Mouse (Mus musculus) midbrain, embryonic 13.5 days (tissue): ENCODE measurements around the gene Psmg4. TPM values are rescaled to one million over a fixed set of nuclear protein-coding genes. Genes with fewer than 3 reads are reported as not detected.

Experiments used
- ATAC-seq: fragments of 200-750 bp; cut with Nextera tagmentation; 2 replicates; pipeline ENCODE4 v1.8.0; 2017; ENCODE audit warnings: mild to moderate bottlenecking, moderate TSS enrichment, moderate library complexity
- H3K27ac ChIP-seq: fragments of 300-500 bp; sonication (generic); 2 replicates; pipeline ENCODE4 v1.5.1; 2015; ENCODE audit warnings: inconsistent platforms, mild to moderate bottlenecking, moderate library complexity
- H3K27me3 ChIP-seq: fragments of 300-500 bp; sonication (generic); 2 replicates; pipeline ENCODE4 v1.6.1; 2015; ENCODE audit warnings: mild to moderate bottlenecking, inconsistent platforms
- H3K36me3 ChIP-seq: fragments of 300-500 bp; sonication (generic); 2 replicates; pipeline ENCODE4 v1.6.1; 2015; ENCODE audit warnings: mild to moderate bottlenecking, inconsistent platforms
- H3K4me1 ChIP-seq: fragments of 300-500 bp; sonication (generic); replicated peaks from 2 replicates; pipeline ENCODE4 v1.6.1; 2015; ENCODE audit warnings: inconsistent platforms
- H3K4me2 ChIP-seq: fragments of 300-500 bp; sonication (generic); replicated peaks from 2 replicates; pipeline ENCODE4 v1.6.1; 2015; ENCODE audit warnings: moderate library complexity, mild to moderate bottlenecking, inconsistent platforms
- H3K4me3 ChIP-seq: fragments of 300-500 bp; sonication (generic); replicated peaks from 2 replicates; pipeline ENCODE4 v1.5.1; 2015; ENCODE audit warnings: mild to moderate bottlenecking, inconsistent platforms
- H3K9ac ChIP-seq: fragments of 300-500 bp; sonication (generic); replicated peaks from 2 replicates; pipeline ENCODE4 v1.6.1; 2015; ENCODE audit warnings: mild to moderate bottlenecking, inconsistent platforms
- H3K9me3 ChIP-seq: fragments of 300-500 bp; sonication (generic); 2 replicates; pipeline ENCODE4 v1.6.1; 2016; ENCODE audit warnings: mild to moderate bottlenecking, inconsistent platforms
- WGBS: fragments of 180-500 bp; shearing (Covaris S2); methylation state at CpG from one replicate; pipeline ENCODE4 v1.1.7; 2015; 5-methylcytosine and 5-hydroxymethylcytosine counted together
- polyA plus RNA-seq: library from polyadenylated mRNA; unstranded; fragments of >200 nt; fragmentation: Nextera tagmentation; extraction: Ambion mirVana; gene quantifications from 2 replicates; pipeline ENCODE4 v1.2.1, GENCODE M21; 2015

The Psmg4 gene
- 92.5 and 94.6 TPM in 2 replicates for polyA plus RNA-seq

- peak within 1 kb of the TSS; percentile 70 for H3K9ac ChIP-seq
- no peaks in the 10 kb centered on the region for H3K27me3 ChIP-seq
- H3K27ac ChIP-seq, result peak within 1 kb of the TSS; percentile 90
- H3K36me3 ChIP-seq, result peaks cover 10% of the 10 kb centered on the region
- H3K4me3 ChIP-seq, result peak within 1 kb of the TSS; percentile 68
- ATAC-seq, result peak; percentile 97
- H3K4me1 ChIP-seq, result peaks cover 20% of the 10 kb centered on the region
- WGBS, result 4% methylated on average over 44 of the region's 44 CpGs
- H3K9me3 ChIP-seq, result 0 out of 2 replicates have a peak, but pooled peaks cover 2% of the 10 kb centered on the region
- H3K4me2 ChIP-seq, result peak within 1 kb of the TSS; percentile 65
Measured at GRCm38 (mm10) chr13:34162491-34163303, at the start of gene Psmg4. Gene Psmg4, plus strand, starts transcription at chr13:34162964.

- 85% methylated on average over 3 of the region's 3 CpGs for WGBS
- Histone ChIP-seq H3K27me3 (no peaks in the 10 kb centered on the region), H3K9me3 (no peaks in the 10 kb centered on the region), H3K4me1 (peaks cover 8% of the 10 kb centered on the region; the same call in 1 of the 2 replicates), H3K4me2 (no peak overlapping the region), H3K27ac (no peak overlapping the region), H3K4me3 (no peak overlapping the region), H3K9ac (no peak overlapping the region), H3K36me3 (no peaks in the 10 kb centered on the region)
- ATAC-seq, result no peak
Measured at GRCm38 (mm10) chr13:34113086-34113485, 49.7 kb upstream of the Psmg4 start.

GRCm38 (mm10) chr13:34114654-34115053, 48.1 kb upstream of the Psmg4 start:
- H3K36me3 ChIP-seq, result no peaks in the 10 kb centered on the region
- no peak for ATAC-seq
- peaks cover 4% of the 10 kb centered on the region; the same call in 1 of the 2 replicates for H3K4me1 ChIP-seq
- no peaks in the 10 kb centered on the region for H3K27me3 ChIP-seq
- 88% methylated on average over 4 of the region's 4 CpGs for WGBS
- no peak overlapping the region for H3K4me2 ChIP-seq
- no peak overlapping the region for H3K27ac ChIP-seq
- H3K4me3 ChIP-seq, result no peak overlapping the region
- H3K9ac ChIP-seq, result no peak overlapping the region
- no peaks in the 10 kb centered on the region for H3K9me3 ChIP-seq

GRCm38 (mm10) chr13:34116508-34116907, 46.3 kb upstream of the Psmg4 start:
- H3K36me3 ChIP-seq, result 0 out of 2 replicates have a peak, but pooled peaks cover 5% of the 10 kb centered on the region
- no peak overlapping the region for H3K9ac ChIP-seq
- H3K27me3 ChIP-seq, result no peaks in the 10 kb centered on the region
- no peaks in the 10 kb centered on the region for H3K9me3 ChIP-seq
- no peak overlapping the region for H3K27ac ChIP-seq
- H3K4me2 ChIP-seq, result no peak overlapping the region
- H3K4me3 ChIP-seq, result no peak overlapping the region
- WGBS, result 84% methylated on average over 6 of the region's 6 CpGs
- H3K4me1 ChIP-seq, result no peaks in the 10 kb centered on the region; the same call in 1 of the 2 replicates
- ATAC-seq, result no peak

GRCm38 (mm10) chr13:34118816-34119215, 43.9 kb upstream of the Psmg4 start:
- Histone ChIP-seq H3K4me1 (peaks cover 16% of the 10 kb centered on the region), H3K27ac (no peak overlapping the region), H3K9me3 (no peaks in the 10 kb centered on the region), H3K9ac (no peak overlapping the region), H3K27me3 (no peaks in the 10 kb centered on the region), H3K36me3 (peaks cover 17% of the 10 kb centered on the region), H3K4me2 (no peak overlapping the region), H3K4me3 (no peak overlapping the region)
- 83% methylated on average over 4 of the region's 4 CpGs for WGBS
- no peak for ATAC-seq

GRCm38 (mm10) chr13:34119406-34119805, 43.4 kb upstream of the Psmg4 start:
- 90% methylated on average over 4 of the region's 4 CpGs for WGBS
- ATAC-seq, result no peak

GRCm38 (mm10) chr13:34120536-34120935, 42.2 kb upstream of the Psmg4 start:
- Histone ChIP-seq H3K36me3 (peaks cover 32% of the 10 kb centered on the region), H3K4me2 (no peak overlapping the region), H3K4me1 (peaks cover 33% of the 10 kb centered on the region), H3K27me3 (no peaks in the 10 kb centered on the region), H3K9ac (no peak overlapping the region), H3K4me3 (no peak overlapping the region), H3K9me3 (no peaks in the 10 kb centered on the region), H3K27ac (no peak overlapping the region)
- 98% methylated on average over 2 of the region's 2 CpGs for WGBS
- ATAC-seq, result no peak

More at GRCm38 (mm10) chr13:34119406-34119805, 43.4 kb upstream of the Psmg4 start:
- Histone ChIP-seq H3K4me1 (peaks cover 22% of the 10 kb centered on the region), H3K4me2 (no peak overlapping the region), H3K36me3 (peaks cover 22% of the 10 kb centered on the region), H3K27me3 (no peaks in the 10 kb centered on the region), H3K4me3 (no peak overlapping the region), H3K9ac (no peak overlapping the region), H3K27ac (no peak overlapping the region), H3K9me3 (no peaks in the 10 kb centered on the region)

- Histone ChIP-seq H3K4me3 (peak overlapping the region; percentile 47), H3K4me1 (peaks cover 44% of the 10 kb centered on the region), H3K9me3 (no peaks in the 10 kb centered on the region), H3K27me3 (no peaks in the 10 kb centered on the region), H3K27ac (no peak overlapping the region), H3K36me3 (peaks cover 52% of the 10 kb centered on the region), H3K4me2 (peak overlapping the region; percentile 84), H3K9ac (peak overlapping the region; percentile 62)
- whole genome bisulfite sequencing, result 51% methylated on average over 4 of the region's 4 CpGs
- ATAC-seq, result no peak
Measured at GRCm38 (mm10) chr13:34125711-34126110, 37.1 kb upstream of the Psmg4 start.

GRCm38 (mm10) chr13:34128276-34129114, 34.3 kb upstream of the Psmg4 start:
- Histone ChIP-seq H3K4me2 (peak overlapping the region; percentile 92), H3K9me3 (no peaks in the 10 kb centered on the region), H3K27me3 (no peaks in the 10 kb centered on the region), H3K4me1 (peaks cover 43% of the 10 kb centered on the region), H3K9ac (peak overlapping the region; percentile 100), H3K4me3 (peak overlapping the region; percentile 95), H3K27ac (peak overlapping the region; percentile 100), H3K36me3 (peaks cover 39% of the 10 kb centered on the region)
- WGBS, result 27% methylated on average over 9 of the region's 9 CpGs
- no peak for ATAC-seq

GRCm38 (mm10) chr13:34129485-34130225, 33.1 kb upstream of the Psmg4 start:
- Histone ChIP-seq H3K4me1 (peaks cover 38% of the 10 kb centered on the region), H3K9me3 (no peaks in the 10 kb centered on the region), H3K9ac (peak overlapping the region; percentile 100), H3K36me3 (peaks cover 29% of the 10 kb centered on the region), H3K27me3 (no peaks in the 10 kb centered on the region), H3K4me3 (peak overlapping the region; percentile 95), H3K27ac (peak overlapping the region; percentile 100), H3K4me2 (peak overlapping the region; percentile 92)
- ATAC-seq, result peak; percentile 1; the same call in 1 of the 2 replicates
- WGBS, result under 1% methylated on average over 31 of the region's 31 CpGs

GRCm38 (mm10) chr13:34130226-34130731, 32.5 kb upstream of the Psmg4 start, which contains the start of gene Tubb2b:
Gene Tubb2b, minus strand, starts transcription at chr13:34130466.
- peaks cover 38% of the 10 kb centered on the region for H3K4me1 ChIP-seq
- peak within 1 kb of the TSS; percentile 100 for H3K9ac ChIP-seq
- H3K36me3 ChIP-seq, result peaks cover 23% of the 10 kb centered on the region
- H3K4me3 ChIP-seq, result peak within 1 kb of the TSS; percentile 95
- WGBS, result under 1% methylated on average over 26 of the region's 26 CpGs
- H3K9me3 ChIP-seq, result no peaks in the 10 kb centered on the region
- peak within 1 kb of the TSS; percentile 92 for H3K4me2 ChIP-seq
- H3K27me3 ChIP-seq, result no peaks in the 10 kb centered on the region
- peak within 1 kb of the TSS; percentile 100 for H3K27ac ChIP-seq
- ATAC-seq, result peak; percentile 93
